Comparison of ENCODE assay signal across 26 mouse cellular contexts in genomic region chr9:122875145-122875544, GRCm38 (mm10). TPM values are rescaled to one million over a fixed set of nuclear protein-coding genes. Genes with fewer than 3 reads are reported as not detected.
DNase-seq lines count a peak whose midpoint lies in the region; ATAC-seq and TF ChIP-seq lines count a peak whose summit lies in the region.
"Had no signal": no experiment of that assay in that cellular context is flagged by ENCODE, and none has a peak within 500 bp of the region (broad histone marks: within the 10 kb centered on the region; RNA-seq: fewer than 3 reads in every experiment).

No protein-coding gene starts in this region.

- peak; percentile 40 for DNase-seq in kidney, adult 2 months
- DNase-seq in Muller cell, postnatal 12 days (ENCODE audit: inconsistent ontology term): peak; percentile 19
- DNase-seq in induced T-regulatory cell, adult 2 months (ENCODE audit: low read depth): peak; percentile 63
- DNase-seq in stomach, postnatal 0 days (ENCODE audit: low spot score): peak; percentile 37
- no peak for DNase-seq in midbrain, embryonic 14.5 days
- DNase-seq in left cerebral cortex, postnatal 4 days: no peak
- DNase-seq: adrenal gland, adult 8-10 months; adrenal gland, postnatal 36 days; cerebellum, adult 11 months; cerebellum, adult 9-10 months; cerebellum, postnatal 25 days; heart, adult 18-20 months; heart, postnatal 14 days had no signal

- no peaks in the 10 kb centered on the region; the same call in 1 of the 2 replicates for H3K4me1 ChIP-seq in kidney, adult 2 months (ENCODE audit: control insufficient read depth, insufficient read depth, low read length)
- no peaks in the 10 kb centered on the region for H3K4me1 ChIP-seq in kidney, embryonic 15.5 days
- no peaks in the 10 kb centered on the region for H3K4me1 ChIP-seq in stomach, postnatal 0 days (replicated peaks; ENCODE audit: control insufficient read depth, insufficient read depth)
- no peaks in the 10 kb centered on the region for H3K4me1 ChIP-seq in hindbrain, embryonic 13.5 days (replicated peaks)
- no peaks in the 10 kb centered on the region for H3K4me1 ChIP-seq in midbrain, embryonic 14.5 days (ENCODE audit: control insufficient read depth, insufficient read depth, low read length)
- H3K4me1 ChIP-seq: embryonic facial prominence, embryonic 12.5 days; forebrain, embryonic 15.5 days; heart, embryonic 15.5 days; hindbrain, embryonic 15.5 days had no signal

- no peaks in the 10 kb centered on the region for H3K9me3 ChIP-seq in kidney, embryonic 15.5 days (replicated peaks)
- no peaks in the 10 kb centered on the region for H3K9me3 ChIP-seq in stomach, postnatal 0 days (ENCODE audit: control insufficient read depth, low read length)
- no peaks in the 10 kb centered on the region for H3K9me3 ChIP-seq in hindbrain, embryonic 13.5 days
- no peaks in the 10 kb centered on the region for H3K9me3 ChIP-seq in midbrain, embryonic 14.5 days (ENCODE audit: control insufficient read depth, low read length)
- H3K9me3 ChIP-seq: embryonic facial prominence, embryonic 12.5 days; forebrain, embryonic 15.5 days; hindbrain, embryonic 15.5 days had no signal

- TF ChIP-seq EP300 in stomach, postnatal 0 days (optimal IDR thresholded peaks at IDR 0.05): no peak

- TF ChIP-seq POLR2A in kidney, adult 2 months (IDR thresholded peaks at IDR 0.05; ENCODE audit: low read depth, low read length): no peak

- ATAC-seq in kidney, embryonic 15.5 days (replicated peaks; ENCODE audit: low FRiP score): no peak
- peak; percentile 87 for ATAC-seq in stomach, postnatal 0 days (ENCODE audit: low FRiP score, low TSS enrichment)
- no peak for ATAC-seq in hindbrain, embryonic 13.5 days (ENCODE audit: low FRiP score)
- ATAC-seq in midbrain, embryonic 14.5 days (ENCODE audit: low FRiP score, low TSS enrichment): no peak
- ATAC-seq: forebrain, embryonic 15.5 days had no signal

- no peak for TF ChIP-seq CTCF in kidney, adult 2 months (conservative IDR thresholded peaks at IDR 0.05; ENCODE audit: insufficient read depth, insufficient read length, low read depth, low read length)
- TF ChIP-seq CTCF in stomach, postnatal 0 days (IDR thresholded peaks at IDR 0.05; ENCODE audit: low read depth): no peak

- H3K4me3 ChIP-seq in kidney, adult 2 months (ENCODE audit: insufficient read depth, low read depth, low read length): no peak overlapping the region
- no peak overlapping the region for H3K4me3 ChIP-seq in kidney, embryonic 15.5 days (replicated peaks)
- no peak overlapping the region for H3K4me3 ChIP-seq in stomach, postnatal 0 days (ENCODE audit: low read depth, low read length)
- H3K4me3 ChIP-seq in hindbrain, embryonic 13.5 days: no peak overlapping the region
- H3K4me3 ChIP-seq in midbrain, embryonic 14.5 days (replicated peaks; ENCODE audit: low read depth, low read length): no peak overlapping the region
- H3K4me3 ChIP-seq: embryonic facial prominence, embryonic 12.5 days; forebrain, embryonic 15.5 days; heart, embryonic 15.5 days; hindbrain, embryonic 15.5 days had no signal

- no peak overlapping the region for H3K9ac ChIP-seq in kidney, embryonic 15.5 days
- no peak overlapping the region for H3K9ac ChIP-seq in stomach, postnatal 0 days (ENCODE audit: low read length)
- H3K9ac ChIP-seq in hindbrain, embryonic 13.5 days: no peak overlapping the region
- no peak overlapping the region for H3K9ac ChIP-seq in midbrain, embryonic 14.5 days (replicated peaks; ENCODE audit: low read length)
- H3K9ac ChIP-seq: embryonic facial prominence, embryonic 12.5 days; forebrain, embryonic 15.5 days; heart, embryonic 15.5 days; hindbrain, embryonic 15.5 days had no signal

- intact Hi-C loops in left cerebral cortex, postnatal 4 days (cut with DNase I): no loop called here

- H3K27ac ChIP-seq in kidney, adult 2 months (ENCODE audit: insufficient read depth, low read depth, low read length): no peak overlapping the region
- no peak overlapping the region for H3K27ac ChIP-seq in kidney, embryonic 15.5 days
- no peak overlapping the region for H3K27ac ChIP-seq in stomach, postnatal 0 days (replicated peaks)
- no peak overlapping the region for H3K27ac ChIP-seq in hindbrain, embryonic 13.5 days
- no peak overlapping the region for H3K27ac ChIP-seq in midbrain, embryonic 14.5 days (replicated peaks; ENCODE audit: low read depth, low read length)
- H3K27ac ChIP-seq: embryonic facial prominence, embryonic 12.5 days; forebrain, embryonic 15.5 days; heart, embryonic 15.5 days; hindbrain, embryonic 15.5 days had no signal

- no peak overlapping the region for H3K4me2 ChIP-seq in kidney, embryonic 15.5 days
- H3K4me2 ChIP-seq in stomach, postnatal 0 days (replicated peaks; ENCODE audit: low read depth): no peak overlapping the region
- H3K4me2 ChIP-seq in hindbrain, embryonic 13.5 days: no peak overlapping the region
- H3K4me2 ChIP-seq in midbrain, embryonic 14.5 days (ENCODE audit: low read length): no peak overlapping the region
- H3K4me2 ChIP-seq: embryonic facial prominence, embryonic 12.5 days; forebrain, embryonic 15.5 days; heart, embryonic 11.5 days; heart, embryonic 15.5 days; hindbrain, embryonic 15.5 days had no signal

- no peaks in the 10 kb centered on the region for H3K36me3 ChIP-seq in kidney, adult 2 months (ENCODE audit: control insufficient read depth, insufficient read depth, low read length)
- H3K36me3 ChIP-seq in kidney, embryonic 15.5 days: no peaks in the 10 kb centered on the region
- H3K36me3 ChIP-seq in stomach, postnatal 0 days (ENCODE audit: control insufficient read depth, insufficient read depth, low read length): no peaks in the 10 kb centered on the region
- no peaks in the 10 kb centered on the region for H3K36me3 ChIP-seq in hindbrain, embryonic 13.5 days
- no peaks in the 10 kb centered on the region for H3K36me3 ChIP-seq in midbrain, embryonic 14.5 days (ENCODE audit: control insufficient read depth, insufficient read depth, low read length)
- H3K36me3 ChIP-seq: embryonic facial prominence, embryonic 12.5 days; forebrain, embryonic 15.5 days; G1E; heart, embryonic 15.5 days; hindbrain, embryonic 15.5 days had no signal

- H3K27me3 ChIP-seq in kidney, adult 2 months (replicated peaks; ENCODE audit: control insufficient read depth, insufficient read depth, low read length): no peaks in the 10 kb centered on the region
- no peaks in the 10 kb centered on the region for H3K27me3 ChIP-seq in kidney, embryonic 15.5 days
- H3K27me3 ChIP-seq in stomach, postnatal 0 days (ENCODE audit: control insufficient read depth, insufficient read depth, low read length): no peaks in the 10 kb centered on the region
- H3K27me3 ChIP-seq in hindbrain, embryonic 13.5 days: peaks cover 10% of the 10 kb centered on the region; the same call in 1 of the 2 replicates
- H3K27me3 ChIP-seq in midbrain, embryonic 14.5 days (ENCODE audit: control insufficient read depth, insufficient read depth, low read length): no peaks in the 10 kb centered on the region
- H3K27me3 ChIP-seq: embryonic facial prominence, embryonic 12.5 days; forebrain, embryonic 15.5 days; heart, embryonic 15.5 days; hindbrain, embryonic 15.5 days had no signal

- WGBS in kidney, adult 2 months: 92% methylated on average over 2 of the region's 2 CpGs
- WGBS in kidney, embryonic 15.5 days: 93% methylated on average over 2 of the region's 2 CpGs
- WGBS in stomach, postnatal 0 days: 70% methylated on average over 2 of the region's 2 CpGs
- WGBS in hindbrain, embryonic 13.5 days: 91% methylated on average over 2 of the region's 2 CpGs
- WGBS in midbrain, embryonic 14.5 days: 96% methylated on average over 2 of the region's 2 CpGs

RNA-seq across cellular contexts. Expression of gene Zfp445, which starts 9.3 kb away (rescaled TPM):
- polyA plus RNA-seq in kidney, adult 2 months (2012; rRNA removed): 26.9 and 30.0 TPM in 2 replicates
- 70.8 and 71.3 TPM in 2 replicates for polyA plus RNA-seq in kidney, embryonic 15.5 days (2015; fragmentation: Nextera tagmentation; extraction: Ambion mirVana)
- 17.0 and 19.2 TPM in 2 replicates for polyA plus RNA-seq in stomach, postnatal 0 days (2015; fragmentation: Nextera tagmentation; extraction: Ambion mirVana)
- polyA plus RNA-seq in hindbrain, embryonic 13.5 days (2015; fragmentation: Nextera tagmentation; extraction: Ambion mirVana): 96.8 and 102 TPM in 2 replicates
- 71.5 and 112 TPM in 2 replicates for polyA plus RNA-seq in midbrain, embryonic 14.5 days (2014; fragmentation: Nextera tagmentation; extraction: Ambion mirVana)
- 100 to 1,000 TPM; 202 to 204 TPM for total RNA-seq in left cerebral cortex, postnatal 4 days (2021)

RNA-seq across cellular contexts. Expression of gene Zkscan7, which starts 10.3 kb away (rescaled TPM):
- polyA plus RNA-seq in kidney, adult 2 months (2012; rRNA removed): 5.2 and 6.5 TPM in 2 replicates
- polyA plus RNA-seq in kidney, embryonic 15.5 days (2015; fragmentation: Nextera tagmentation; extraction: Ambion mirVana): 5.0 TPM in 2 replicates
- polyA plus RNA-seq in stomach, postnatal 0 days (2015; fragmentation: Nextera tagmentation; extraction: Ambion mirVana): 2.0 and 2.6 TPM in 2 replicates
- 3.9 and 4.5 TPM in 2 replicates for polyA plus RNA-seq in hindbrain, embryonic 13.5 days (2015; fragmentation: Nextera tagmentation; extraction: Ambion mirVana)
- polyA plus RNA-seq in midbrain, embryonic 14.5 days (2014; fragmentation: Nextera tagmentation; extraction: Ambion mirVana): 2.1 and 2.7 TPM in 2 replicates
- 1 to 10 TPM; 6.3 to 6.9 TPM for total RNA-seq in left cerebral cortex, postnatal 4 days (2021)
- polyA plus RNA-seq: G1E had no signal

RNA-seq across cellular contexts. Expression of gene Gm35549, which starts 31.3 kb away (rescaled TPM):
- 0.16 TPM in 1 of 2 replicates, not detected in the other for polyA plus RNA-seq in kidney, adult 2 months (2012; rRNA removed)
- 0.39 and 0.44 TPM in 2 replicates for polyA plus RNA-seq in kidney, embryonic 15.5 days (2015; fragmentation: Nextera tagmentation; extraction: Ambion mirVana)
- 0.32 TPM in 1 of 2 replicates, not detected in the other for polyA plus RNA-seq in stomach, postnatal 0 days (2015; fragmentation: Nextera tagmentation; extraction: Ambion mirVana)
- 0.51 and 0.56 TPM in 2 replicates for polyA plus RNA-seq in hindbrain, embryonic 13.5 days (2015; fragmentation: Nextera tagmentation; extraction: Ambion mirVana)
- polyA plus RNA-seq in midbrain, embryonic 14.5 days (2014; fragmentation: Nextera tagmentation; extraction: Ambion mirVana): 0.63 and 0.88 TPM in 2 replicates
- total RNA-seq in left cerebral cortex, postnatal 4 days (2021): not detected
- total RNA-seq: adrenal gland, adult 8-10 months; adrenal gland, postnatal 36 days; G1E; gastrocnemius, adult 8-10 months; gastrocnemius, postnatal 4 days; heart, adult 18-20 months; heart, postnatal 14 days; hematopoietic stem cell, adult 5-6 weeks had no signal
- polyA plus RNA-seq: cortical plate, adult 2 months; G1E had no signal

RNA-seq across cellular contexts. Expression of gene Zfp105, which starts 47.7 kb away (rescaled TPM):
- polyA plus RNA-seq in kidney, adult 2 months (2012; rRNA removed): 0.67 and 0.91 TPM in 2 replicates
- polyA plus RNA-seq in kidney, embryonic 15.5 days (2015; fragmentation: Nextera tagmentation; extraction: Ambion mirVana): 24.0 and 25.2 TPM in 2 replicates
- polyA plus RNA-seq in stomach, postnatal 0 days (2015; fragmentation: Nextera tagmentation; extraction: Ambion mirVana): 5.2 and 5.4 TPM in 2 replicates
- polyA plus RNA-seq in hindbrain, embryonic 13.5 days (2015; fragmentation: Nextera tagmentation; extraction: Ambion mirVana): 24.8 and 24.9 TPM in 2 replicates
- polyA plus RNA-seq in midbrain, embryonic 14.5 days (2014; fragmentation: Nextera tagmentation; extraction: Ambion mirVana): 19.2 and 25.4 TPM in 2 replicates
- total RNA-seq in left cerebral cortex, postnatal 4 days (2021): 10 to 100 TPM; 10.6 to 11.7 TPM
- total RNA-seq: hematopoietic stem cell, adult 5-6 weeks had no signal
- polyA plus RNA-seq: C2C12 had no signal

Comparison
In these comparisons a context has a peak if more than half of its experiments do, and no peak if none do; other contexts are left out.
1. DNase-seq: peak in kidney, adult 2 months (single experiment), Muller cell, postnatal 12 days (single experiment), induced T-regulatory cell, adult 2 months (single experiment) and stomach, postnatal 0 days (single experiment); none in midbrain, embryonic 14.5 days (single experiment) and left cerebral cortex, postnatal 4 days (single experiment).